Mouse (Mus musculus): ENCODE results near the gene Jdp2.

Gene Jdp2

DNA sequence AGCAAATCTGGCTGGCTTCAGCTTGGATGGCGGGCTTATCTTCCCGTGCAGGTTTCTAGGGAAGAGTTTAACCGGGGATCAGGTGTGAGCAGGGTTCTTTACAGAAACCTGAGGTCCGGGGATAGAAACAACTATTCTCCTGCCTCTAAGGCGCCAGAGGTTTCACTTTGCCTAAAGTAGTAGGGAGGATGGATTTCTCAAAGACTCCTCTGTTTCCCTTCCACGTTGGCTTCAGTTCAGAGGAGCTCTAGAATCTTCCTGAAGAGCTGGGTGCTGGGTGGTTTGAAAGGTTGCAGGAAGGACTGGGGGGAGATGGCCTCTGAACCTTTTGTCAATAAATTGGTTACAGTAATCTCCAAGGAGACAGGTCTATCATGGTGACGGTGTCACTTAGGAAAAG lies 1.8 kb downstream of the Jdp2 start:
- in situ Hi-C loops (cut with MboI, MseI) = loop anchor here in 1 of 2 experiments (5.0 kb wide), 1 partner anchor 73 kb away; no protein-coding TSS in a partner anchor

DNA sequence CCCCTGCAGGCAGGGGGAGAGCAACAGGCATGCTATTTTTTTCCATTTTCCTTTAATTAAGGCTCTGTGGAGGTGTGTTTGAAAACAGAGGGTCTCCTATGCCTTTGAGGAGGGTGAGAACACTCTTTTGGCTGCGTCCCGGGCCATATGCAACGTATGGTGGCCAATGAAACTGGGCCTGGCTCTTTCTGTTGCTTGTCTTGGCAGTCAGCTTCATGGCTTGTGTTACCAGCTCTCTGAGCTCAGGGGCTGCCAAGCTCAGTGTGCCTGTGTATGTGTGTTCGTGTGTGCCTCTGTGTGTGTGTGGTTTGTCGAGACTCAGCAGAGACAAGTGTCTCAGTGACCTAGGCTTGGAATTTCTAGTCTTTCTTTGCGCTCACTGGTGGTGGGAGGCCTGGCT lies 2.7 kb downstream of the Jdp2 start:
- in situ Hi-C loops (cut with MboI, MseI) = loop anchor here in 1 of 2 experiments (5.0 kb wide), 1 partner anchor 74 kb away; no protein-coding TSS in a partner anchor

DNA sequence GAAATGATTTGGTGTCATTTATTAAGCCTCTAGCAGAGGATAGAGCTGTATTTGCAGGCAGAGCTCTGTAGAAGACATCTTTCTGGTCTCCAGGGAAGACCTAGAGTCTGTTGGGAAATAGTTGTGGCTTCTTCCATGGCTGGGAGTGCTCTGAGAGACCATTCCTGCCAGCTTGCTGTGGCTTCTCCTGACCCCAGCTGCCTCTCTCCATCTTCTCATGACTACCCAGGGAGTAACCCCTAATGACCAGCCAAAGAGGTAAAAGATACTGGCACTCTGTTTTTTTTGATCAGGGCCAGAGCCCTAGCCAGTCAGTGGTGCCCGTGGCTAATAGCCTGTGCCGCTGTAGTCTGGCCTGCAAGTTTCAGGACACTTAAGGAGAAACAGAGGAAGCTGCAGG lies 3.3 kb downstream of the Jdp2 start:
- in situ Hi-C loops (cut with MboI, MseI) = loop anchor here in 1 of 2 experiments (5.0 kb wide), 1 partner anchor 75 kb away; no protein-coding TSS in a partner anchor

DNA sequence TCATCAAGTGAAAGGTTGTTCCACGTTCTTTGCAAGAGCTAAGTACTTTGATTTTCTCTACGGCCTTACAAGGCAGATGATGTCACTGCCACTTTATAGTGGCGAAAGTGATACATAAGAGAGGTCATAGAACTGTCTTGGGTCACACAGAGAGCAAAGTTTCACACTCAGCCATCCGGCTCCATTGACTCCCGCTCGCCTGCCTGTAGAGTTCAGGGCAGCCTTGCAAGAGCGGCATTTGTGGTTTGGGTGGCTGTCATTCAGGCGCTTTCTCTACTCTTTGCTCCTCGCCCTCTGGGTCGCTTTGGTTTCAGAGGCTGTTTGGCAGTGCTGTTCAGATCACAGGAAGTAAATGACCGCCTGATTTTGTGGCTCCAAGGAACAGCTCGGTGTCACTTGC lies 4.0 kb downstream of the Jdp2 start:
- in situ Hi-C loops (cut with MboI, MseI) = loop anchor here in 1 of 2 experiments (5.0 kb wide), 1 partner anchor 76 kb away; no protein-coding TSS in a partner anchor

DNA sequence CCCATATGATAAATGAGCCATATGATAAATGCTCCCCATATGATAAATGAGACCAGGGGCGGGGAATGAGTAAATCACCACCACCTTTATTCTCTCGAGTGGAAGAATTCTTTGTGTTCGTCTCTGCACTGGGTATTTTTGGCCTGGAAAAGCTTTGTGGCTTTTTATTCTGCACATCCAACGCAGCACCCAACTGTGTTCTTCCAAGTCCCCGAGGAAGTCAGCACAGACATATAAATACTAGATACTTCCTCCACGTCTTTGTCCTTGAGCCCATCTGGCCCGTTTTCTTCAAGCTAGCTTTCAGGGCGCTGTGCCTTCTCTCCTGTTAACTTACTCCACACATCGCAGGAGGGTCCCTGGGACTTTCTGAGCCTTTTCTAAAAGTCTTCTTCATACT lies 4.9 kb downstream of the Jdp2 start:
- in situ Hi-C loops (cut with MboI, MseI) = loop anchor here in 1 of 2 experiments (5.0 kb wide), 1 partner anchor 76 kb away; no protein-coding TSS in a partner anchor

DNA sequence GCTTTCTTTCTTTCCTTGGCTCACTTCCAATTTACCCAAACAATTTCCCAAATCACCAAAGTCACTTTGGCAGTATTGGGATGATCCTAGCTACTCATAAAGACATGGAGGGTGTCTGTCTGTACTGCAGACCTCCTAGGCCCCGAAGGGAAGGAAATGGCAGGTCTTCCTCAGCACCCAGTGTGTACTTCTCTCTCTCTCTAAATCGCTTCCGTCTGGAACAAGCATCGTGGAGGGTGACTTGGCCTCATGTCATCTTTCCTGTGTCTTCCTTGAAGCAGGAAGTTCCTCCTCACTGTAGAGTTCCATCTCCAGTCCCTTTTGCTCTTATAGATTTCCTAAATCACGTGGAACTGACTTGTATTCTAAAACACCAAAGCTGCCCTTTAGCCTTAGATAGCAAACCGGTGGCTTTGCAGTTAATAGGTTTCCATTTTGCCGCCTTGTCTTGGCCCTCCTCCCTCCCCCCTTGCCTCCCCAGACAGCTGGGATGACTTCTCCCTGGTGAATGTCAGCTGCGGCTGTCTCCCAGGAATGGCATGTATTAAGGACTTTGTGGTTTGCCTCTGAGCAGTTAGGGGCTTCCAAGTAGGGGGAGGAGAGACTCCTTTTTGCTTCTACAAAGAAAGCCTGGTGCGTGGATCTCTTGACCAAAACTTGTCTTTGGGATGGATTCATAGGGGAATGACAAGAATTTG lies 5.6 kb downstream of the Jdp2 start:
- in situ Hi-C loops (cut with MboI, MseI) = loop anchor here in 1 of 2 experiments (5.0 kb wide), 1 partner anchor 77 kb away; no protein-coding TSS in a partner anchor

DNA sequence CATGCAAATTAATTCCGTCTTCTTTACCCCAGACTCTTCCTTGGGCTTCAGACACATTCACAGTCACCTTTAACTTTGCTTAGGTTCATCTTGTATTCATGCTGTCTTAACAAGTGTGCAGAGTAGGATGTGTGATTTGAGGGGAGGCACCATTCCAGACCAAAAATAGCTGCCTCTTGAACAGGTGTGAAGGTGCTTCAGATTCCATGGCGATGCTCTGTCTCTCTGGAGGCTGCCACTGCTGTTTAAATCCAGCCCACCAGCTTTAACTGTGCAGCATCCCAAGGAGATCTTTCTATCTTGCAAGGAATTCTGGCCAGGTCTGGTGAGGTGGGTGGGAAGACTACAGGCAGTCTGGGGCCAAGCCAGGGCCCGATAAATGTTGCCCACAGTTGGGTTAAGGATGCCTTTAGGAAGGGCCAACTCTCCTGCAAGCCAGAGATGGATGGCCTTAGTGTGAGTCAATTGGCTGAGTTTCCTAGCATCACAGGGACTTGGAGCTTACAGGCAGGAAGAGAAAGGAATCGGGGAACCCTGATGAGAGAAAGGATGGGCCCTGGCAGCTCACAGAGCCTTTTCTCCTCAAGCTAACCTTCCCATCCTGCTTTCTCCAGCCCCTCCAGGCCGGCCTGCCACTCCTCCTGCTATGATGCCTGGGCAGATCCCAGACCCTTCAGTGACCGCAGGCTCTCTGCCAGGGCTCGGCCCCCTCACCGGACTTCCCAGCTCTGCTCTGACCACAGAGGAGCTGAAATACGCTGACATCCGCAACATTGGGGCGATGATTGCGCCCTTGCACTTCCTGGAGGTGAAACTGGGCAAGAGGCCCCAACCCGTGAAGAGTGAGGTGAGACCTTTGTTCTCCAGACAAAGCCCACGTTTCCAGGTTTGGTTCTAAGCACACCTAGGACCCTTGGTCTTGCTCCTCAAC lies 9.0 kb downstream of the Jdp2 start:
- in situ Hi-C loops (cut with MboI, MseI) = no loop called here

DNA sequence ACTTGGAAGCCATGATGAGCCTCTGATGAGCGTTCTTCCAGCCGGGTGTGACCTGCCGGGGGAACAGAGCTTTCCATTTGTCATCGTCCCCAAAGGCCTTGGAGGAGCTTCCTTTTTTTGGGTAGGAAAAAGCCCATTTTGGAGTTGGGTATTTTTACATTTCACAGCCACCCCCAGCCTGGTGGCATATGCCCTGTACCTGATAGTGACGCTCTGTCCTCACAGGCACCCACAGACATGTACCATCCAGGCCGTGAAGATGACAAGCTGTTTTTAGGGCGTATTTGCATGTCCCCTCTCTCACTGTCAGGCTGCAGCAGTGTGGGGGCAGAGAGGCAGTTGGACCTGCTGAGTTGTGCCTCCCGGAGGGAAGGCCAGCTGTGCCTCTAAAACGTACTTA lies 11.3 kb downstream of the Jdp2 start:
- in situ Hi-C loops (cut with MboI, MseI) = no loop called here

DNA sequence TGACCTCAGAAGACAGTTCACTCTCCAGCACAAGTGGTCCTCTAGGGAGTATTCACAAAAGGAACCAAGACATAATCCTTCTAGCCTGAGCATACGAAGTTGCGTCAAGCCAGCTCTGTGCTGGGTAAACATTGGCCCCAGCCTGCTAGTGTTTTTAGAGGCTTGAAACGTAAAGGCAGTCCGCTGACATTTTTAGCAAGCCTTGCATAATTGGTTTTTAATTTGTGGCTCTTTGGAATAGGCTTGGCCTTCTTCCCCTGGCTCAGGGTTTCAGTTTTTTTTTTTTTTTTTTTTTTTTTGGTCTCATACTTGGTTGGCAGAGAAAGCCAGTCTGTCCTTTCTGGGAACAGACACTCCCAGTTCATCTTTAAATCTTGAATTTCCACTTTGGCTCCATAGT lies 15.3 kb downstream of the Jdp2 start:
- in situ Hi-C loops (cut with MboI, MseI) = no loop called here

DNA sequence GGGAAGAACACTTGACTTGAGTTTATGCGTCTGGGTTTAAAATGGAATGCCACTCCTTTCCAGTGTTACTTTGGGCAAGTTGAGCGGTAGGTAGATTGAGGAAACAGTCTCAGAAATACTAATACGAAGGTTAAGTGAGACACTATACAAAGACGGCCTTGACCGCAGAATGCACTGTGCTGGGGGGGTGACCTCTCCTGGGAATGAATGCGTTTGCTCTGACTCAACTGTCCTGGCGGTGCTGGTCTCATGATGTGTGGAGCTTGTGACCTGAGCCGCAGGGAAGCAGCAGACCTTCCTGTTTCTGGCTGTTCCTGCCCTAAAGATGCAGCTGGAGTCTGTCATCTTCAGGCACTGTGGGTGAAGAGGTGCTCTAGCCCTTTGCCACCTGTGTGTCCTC lies 16.7 kb downstream of the Jdp2 start:
- in situ Hi-C loops (cut with MboI, MseI) = no loop called here

DNA sequence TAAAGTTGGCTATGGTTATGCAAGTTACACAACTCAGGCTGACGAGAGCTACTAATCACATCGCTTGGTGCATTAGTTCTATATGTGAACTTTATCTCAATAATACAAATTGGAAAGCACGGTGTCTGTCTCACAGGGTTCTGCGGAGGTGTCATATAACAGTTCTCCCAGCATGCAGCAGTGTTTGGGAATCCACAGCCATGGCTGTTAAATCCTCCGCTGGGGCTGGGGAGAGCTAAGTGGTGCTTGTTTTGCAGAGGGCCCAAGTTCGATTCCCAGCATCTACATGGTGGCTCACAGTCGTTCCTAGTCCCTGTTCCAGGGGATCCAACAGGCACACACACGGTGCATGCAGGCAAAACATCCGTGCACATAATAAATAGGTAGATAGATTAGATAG lies 19.1 kb downstream of the Jdp2 start:
- in situ Hi-C loops (cut with MboI, MseI) = no loop called here

DNA sequence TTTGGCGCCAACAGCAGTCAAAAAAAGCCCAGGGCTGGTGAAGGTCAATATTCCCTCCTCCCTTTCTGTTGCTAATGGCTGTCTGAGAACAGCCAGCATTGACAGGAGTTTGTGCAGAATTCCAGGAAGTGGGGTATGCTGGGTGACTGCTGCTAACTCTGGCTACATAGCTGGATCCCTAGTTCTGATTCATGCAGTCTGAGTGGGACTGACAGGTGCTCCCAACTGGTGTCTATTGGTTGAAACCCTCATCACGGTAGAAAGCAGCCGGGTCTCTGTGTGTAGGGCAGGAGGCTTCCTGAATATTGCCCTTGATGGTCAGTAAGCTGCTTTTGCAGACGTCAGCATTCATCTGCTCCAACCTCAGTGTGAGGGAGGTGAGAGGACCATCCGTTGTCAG lies 19.6 kb downstream of the Jdp2 start:
- in situ Hi-C loops (cut with MboI, MseI) = no loop called here

DNA sequence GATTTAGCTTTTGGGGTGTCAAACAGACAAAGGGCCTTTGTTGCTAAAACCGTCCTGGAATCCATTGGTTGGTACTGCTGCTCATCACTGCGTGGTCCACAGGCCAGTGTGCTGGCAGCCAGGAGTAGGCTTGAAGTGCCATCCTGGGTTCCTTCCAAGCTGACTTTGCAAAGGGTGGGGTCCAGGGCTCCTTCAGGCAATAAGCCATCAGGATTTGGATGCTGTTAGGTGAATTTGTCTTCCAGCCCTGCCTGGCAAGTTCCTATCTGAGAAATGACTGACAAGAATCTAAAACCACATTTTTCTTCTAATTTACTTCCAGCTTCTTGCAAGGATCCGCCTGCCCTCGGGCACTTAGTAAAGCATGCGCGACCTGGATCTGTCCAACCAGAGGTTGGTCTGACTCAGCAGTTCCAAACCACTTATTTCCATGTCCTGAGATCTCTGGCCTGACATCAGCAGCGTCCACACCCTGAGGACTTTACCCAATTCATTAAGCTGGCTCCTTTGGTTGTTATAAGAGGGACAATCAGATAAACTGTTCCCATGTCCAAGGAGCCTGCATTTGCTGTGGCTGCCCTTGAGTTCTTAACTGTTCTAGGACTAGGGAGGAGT lies 20.6 kb downstream of the Jdp2 start:
- in situ Hi-C loops (cut with MboI, MseI) = no loop called here

DNA sequence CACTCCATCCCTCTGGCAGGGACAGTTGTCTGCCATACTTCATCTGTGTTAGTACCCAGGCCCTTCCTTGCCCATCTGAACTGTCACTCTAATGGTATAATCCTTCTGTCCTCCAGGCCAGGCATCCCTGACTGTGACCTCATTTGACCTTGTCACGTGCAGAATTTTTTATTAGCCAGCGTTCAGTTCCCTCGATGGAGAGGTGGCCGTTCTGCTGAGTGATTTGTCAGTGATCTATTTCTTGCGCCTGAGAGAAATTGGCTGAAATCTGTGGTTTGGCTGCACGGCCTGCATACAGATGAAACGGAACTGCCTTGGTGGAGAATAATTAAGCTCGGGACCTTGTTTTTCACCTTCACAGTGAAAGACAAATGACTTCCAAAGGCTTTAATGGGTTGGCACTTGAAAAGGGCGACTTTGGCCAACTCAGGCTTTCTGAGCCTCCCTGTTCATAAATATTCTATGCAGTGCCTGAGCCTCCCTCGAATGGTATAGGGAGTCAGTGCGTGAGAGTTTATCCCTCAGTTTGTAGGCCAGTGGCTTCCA lies 21.1 kb downstream of the Jdp2 start:
- in situ Hi-C loops (cut with MboI, MseI) = no loop called here

DNA sequence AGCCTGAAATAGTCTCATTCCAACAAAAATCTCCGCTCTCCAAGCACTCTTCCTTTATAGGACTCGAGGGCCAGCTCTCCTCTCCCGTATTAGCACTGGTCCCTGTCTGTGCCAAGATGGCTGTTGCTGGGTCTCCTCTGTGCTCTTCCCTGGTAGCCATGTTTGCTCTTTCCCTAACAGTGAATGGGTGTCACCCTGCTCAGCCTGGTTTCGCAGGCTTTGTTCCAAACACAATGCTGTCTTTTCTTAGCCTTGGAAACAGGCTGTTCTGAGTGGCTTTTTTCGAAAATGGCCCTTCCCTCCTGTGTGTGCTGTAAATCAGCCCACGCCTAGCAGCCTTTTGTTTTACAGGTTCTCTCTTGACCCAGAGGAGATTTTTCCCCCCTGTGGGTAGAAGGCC lies 22.2 kb downstream of the Jdp2 start:
- in situ Hi-C loops (cut with MboI, MseI) = no loop called here

DNA sequence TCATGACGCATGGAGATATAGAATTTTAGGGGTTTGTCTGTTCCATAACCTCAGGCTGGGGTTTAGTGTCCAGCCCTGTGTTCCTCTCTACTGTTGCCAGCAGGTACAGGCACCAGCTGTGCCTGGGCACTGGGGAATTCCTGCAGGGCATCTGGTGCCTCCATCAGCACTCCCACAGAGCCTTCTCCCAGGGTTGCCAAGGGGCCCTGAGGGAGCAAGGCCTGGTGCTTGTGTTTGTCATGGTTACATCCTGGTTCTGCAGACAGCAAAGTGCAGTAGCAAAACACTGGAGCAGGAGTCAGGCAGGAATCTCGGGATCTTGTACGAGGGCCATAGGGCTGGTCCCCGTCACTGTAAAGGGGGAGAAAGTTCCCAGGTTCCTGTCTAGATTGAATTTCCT lies 22.8 kb downstream of the Jdp2 start:
- in situ Hi-C loops (cut with MboI, MseI) = no loop called here

DNA sequence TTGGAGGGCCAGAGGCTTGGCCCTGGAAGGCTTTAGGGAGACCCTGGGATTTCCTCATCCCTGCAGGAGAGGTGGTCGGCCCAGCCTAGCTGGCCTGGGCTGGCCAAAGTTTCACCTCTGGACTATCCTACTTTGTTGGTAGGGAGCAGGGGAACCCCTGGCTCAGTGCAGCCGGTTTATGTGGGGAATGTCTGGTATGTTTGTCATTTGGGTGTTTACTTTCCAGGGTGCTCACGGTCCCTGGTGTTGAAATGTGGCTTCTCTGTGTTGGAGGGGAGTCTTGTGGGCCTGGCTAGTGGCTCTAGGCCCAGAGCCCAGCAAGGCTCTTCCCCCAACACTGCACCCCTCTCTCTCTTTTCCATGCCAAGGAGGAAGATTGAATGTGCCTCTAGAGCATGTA lies 24.9 kb downstream of the Jdp2 start:
- in situ Hi-C loops (cut with MboI, MseI) = no loop called here

DNA sequence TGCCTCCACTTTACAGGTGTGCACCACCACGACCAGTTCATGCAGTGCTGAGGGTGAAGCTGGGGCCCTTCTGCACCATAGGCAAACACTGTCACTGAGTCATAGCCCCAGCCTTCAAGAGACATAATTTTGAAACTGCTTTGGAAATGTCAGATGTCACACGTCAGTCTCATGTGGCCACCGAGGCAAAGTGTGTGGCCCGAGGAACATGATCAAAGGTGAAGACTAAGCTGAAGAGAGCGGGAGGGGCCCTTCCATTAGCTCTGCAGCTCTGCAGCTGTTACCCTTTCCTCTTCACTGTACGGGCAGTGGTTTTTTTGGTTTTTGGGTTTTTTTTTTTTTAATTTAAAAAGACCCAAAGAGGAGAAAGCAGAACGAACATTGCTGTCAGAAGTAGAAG lies 25.8 kb downstream of the Jdp2 start:
- in situ Hi-C loops (cut with MboI, MseI) = no loop called here

DNA sequence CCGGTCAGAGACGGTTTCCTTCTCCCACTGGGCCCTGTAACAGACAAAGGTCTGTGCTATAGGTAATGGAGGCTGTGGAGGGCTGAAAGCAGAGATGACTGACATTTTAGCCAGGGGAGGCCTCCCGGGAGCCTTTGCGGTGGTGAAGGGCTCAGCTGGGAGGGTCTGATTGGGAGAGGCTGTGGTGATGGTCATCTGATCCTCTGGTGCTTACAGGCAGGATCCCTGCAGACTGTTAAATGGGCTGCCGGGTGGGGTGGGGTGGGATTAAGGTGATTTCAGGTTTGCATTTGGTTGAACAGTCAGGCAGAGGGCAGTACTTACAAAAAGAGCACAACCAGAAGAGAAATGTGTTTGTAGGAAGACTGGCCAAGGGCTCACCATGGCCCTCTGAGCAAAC lies 27.0 kb downstream of the Jdp2 start:
- in situ Hi-C loops (cut with MboI, MseI) = no loop called here

DNA sequence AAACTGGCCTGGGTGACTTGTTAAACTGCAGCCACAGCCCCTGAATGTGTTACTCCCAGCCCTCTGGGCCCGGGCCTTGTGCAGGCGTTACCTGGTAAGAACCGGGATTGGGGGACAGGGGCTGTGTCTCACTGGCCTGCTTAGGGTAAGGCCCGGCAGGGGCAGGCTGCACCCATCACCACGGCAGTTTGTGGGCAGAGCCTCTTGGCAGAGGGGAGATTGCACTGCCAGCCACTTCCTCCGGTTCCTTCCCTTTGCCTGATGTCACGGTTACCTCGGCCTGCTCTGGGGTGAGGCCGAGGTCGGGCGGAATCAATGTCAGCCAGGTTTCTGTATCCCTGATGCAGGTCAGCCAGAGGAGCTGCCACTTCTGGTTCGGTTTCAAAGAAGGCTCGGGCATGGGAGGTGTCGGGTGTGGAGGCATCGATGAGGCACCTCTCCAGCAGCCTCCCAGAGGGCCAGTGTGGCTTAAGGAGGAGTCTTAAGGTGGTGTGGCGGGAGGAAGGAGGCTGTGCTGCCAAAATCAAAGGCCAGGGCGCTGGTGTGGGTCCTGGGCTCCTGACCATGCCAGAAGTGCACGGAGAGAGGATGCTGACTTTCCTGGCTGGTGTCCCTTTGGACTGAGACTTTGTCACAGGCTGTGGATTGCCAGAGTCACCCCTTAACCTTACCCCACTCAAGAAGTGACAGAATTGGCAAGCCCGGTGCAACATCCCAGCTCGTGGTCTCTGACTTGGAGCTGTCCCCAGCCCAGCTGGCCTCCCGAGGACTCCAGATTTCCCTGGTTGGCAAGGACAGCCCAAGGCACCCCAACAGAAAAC lies 31.0 kb downstream of the Jdp2 start:
- in situ Hi-C loops (cut with MboI, MseI) = no loop called here

DNA sequence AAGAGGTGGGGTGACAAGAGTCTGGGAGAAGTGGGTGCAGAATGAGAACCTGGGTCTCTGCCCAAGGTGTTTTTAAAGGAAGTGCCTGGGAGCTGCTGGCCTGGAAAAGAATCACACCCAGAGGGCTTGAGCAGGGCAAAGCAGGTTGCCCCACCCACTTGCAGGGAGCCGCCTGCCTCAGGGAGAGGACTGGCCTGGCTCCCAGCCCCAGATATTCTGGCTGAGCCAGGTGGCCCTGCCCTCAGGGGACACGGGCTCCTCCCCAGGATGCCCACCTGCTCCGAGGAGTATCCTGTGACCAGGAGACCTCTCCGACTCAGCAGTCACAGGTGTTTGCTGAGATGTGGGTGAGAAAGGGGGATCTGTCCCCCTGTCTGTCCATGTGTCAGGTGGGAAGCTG lies 32.4 kb downstream of the Jdp2 start:
- in situ Hi-C loops (cut with MboI, MseI) = no loop called here
